ENCODE assay signal across 22 mouse cellular contexts in the genomic region with DNA sequence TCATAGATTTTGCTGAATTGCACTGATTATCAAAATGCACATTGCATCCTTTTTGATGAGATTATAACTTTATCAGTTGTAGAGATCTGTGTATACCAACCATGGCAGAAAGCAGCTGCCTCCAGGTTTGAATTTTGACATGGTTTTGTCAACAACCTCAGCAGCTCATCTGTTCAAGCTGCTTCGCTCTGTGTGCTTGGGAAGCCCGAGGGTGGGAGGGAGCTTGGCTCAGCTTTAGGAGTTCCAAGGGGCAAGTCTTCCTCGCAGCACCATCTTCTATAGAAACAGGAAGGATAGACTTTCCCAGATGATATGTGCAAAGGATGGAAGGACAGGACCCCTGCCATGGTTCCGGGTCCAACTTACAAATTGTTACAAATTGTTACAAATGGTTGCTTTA.
"Had no signal": no experiment of that assay in that cellular context is flagged by ENCODE, and none has a peak within 500 bp of the region (broad histone marks: within the 10 kb centered on the region; RNA-seq: fewer than 3 reads in every experiment).

No protein-coding gene starts in this region.

- H3K4me1 ChIP-seq: limb, embryonic 12.5 days; midbrain, embryonic 12.5 days; midbrain, embryonic 15.5 days; neural tube, embryonic 12.5 days; neural tube, embryonic 15.5 days had no signal

- H3K9me3 ChIP-seq: limb, embryonic 12.5 days; limb, embryonic 15.5 days; midbrain, embryonic 12.5 days; midbrain, embryonic 15.5 days; neural tube, embryonic 12.5 days; neural tube, embryonic 15.5 days had no signal

- H3K27ac ChIP-seq: limb, embryonic 12.5 days; limb, embryonic 15.5 days; liver, embryonic 14.5 days; macrophage; midbrain, embryonic 12.5 days; midbrain, embryonic 15.5 days; neural tube, embryonic 12.5 days; neural tube, embryonic 15.5 days; stomach, postnatal 0 days had no signal

- H3K9ac ChIP-seq: limb, embryonic 12.5 days; limb, embryonic 15.5 days; liver, embryonic 14.5 days; liver, postnatal 0 days; lung, embryonic 14.5 days; midbrain, embryonic 12.5 days; midbrain, embryonic 15.5 days; neural tube, embryonic 12.5 days; neural tube, embryonic 15.5 days had no signal

- H3K4me2 ChIP-seq: limb, embryonic 12.5 days; limb, embryonic 15.5 days; liver, embryonic 11.5 days; lung, embryonic 14.5 days; midbrain, embryonic 12.5 days; midbrain, embryonic 15.5 days; neural tube, embryonic 12.5 days; neural tube, embryonic 15.5 days had no signal

- DNase-seq: kidney, adult 18-20 months; kidney, adult 9 months; kidney, postnatal 14 days; kidney, postnatal 4 days; layer of hippocampus, postnatal 36 days; left cerebral cortex, postnatal 4 days; liver, postnatal 0 days; lung, embryonic 14.5 days; right cerebral cortex, adult 18-20 months; right cerebral cortex, postnatal 14 days; right cerebral cortex, postnatal 4 days had no signal

- H3K36me3 ChIP-seq: limb, embryonic 12.5 days; limb, embryonic 15.5 days; midbrain, embryonic 12.5 days; midbrain, embryonic 15.5 days; neural tube, embryonic 12.5 days; neural tube, embryonic 15.5 days had no signal

- H3K4me3 ChIP-seq: limb, embryonic 12.5 days; limb, embryonic 15.5 days; midbrain, embryonic 12.5 days; midbrain, embryonic 15.5 days; neural tube, embryonic 12.5 days; neural tube, embryonic 15.5 days had no signal

- ATAC-seq: liver, postnatal 0 days; lung, postnatal 0 days; midbrain, embryonic 15.5 days had no signal

- H3K27me3 ChIP-seq: limb, embryonic 15.5 days; midbrain, embryonic 15.5 days; neural tube, embryonic 12.5 days; neural tube, embryonic 15.5 days had no signal
